Mouse (Mus musculus) left cerebral cortex, adult 18-20 months (tissue): Measurements from ENCODE around the gene Zgpat. TPM values are rescaled to one million over a fixed set of nuclear protein-coding genes. Genes with fewer than 3 reads are reported as not detected.

Source experiments
- DNase-seq, 2 experiments: peaks; one replicate each; pipeline ENCODE4 v3.0.0; 2021 to 2022; ENCODE audit warnings: low spot score in 2 of 2, mixed read lengths in 1 of 2
- total RNA-seq, 2 experiments: library from RNA; stranded (reverse); gene quantifications; 2 replicates each; pipeline ENCODE4 v1.2.3; 2021

Zgpat gene
- total RNA-seq, 2 experiments from 2014 or later = 66.0 to 67.6 TPM

- no peak for DNase-seq
Measured at GRCm38 (mm10) chr2:181384463-181384862, 19.7 kb downstream of the Zgpat start.

- DNase-seq = peak in 1 of 2 experiments; percentile 35
Measured at GRCm38 (mm10) chr2:181384919-181385391, 20.2 kb downstream of the Zgpat start.

- DNase-seq = peak; percentile 70 to 78
Measured at GRCm38 (mm10) chr2:181385885-181386284, 21.2 kb downstream of the Zgpat start.

- DNase-seq = no peak
Measured at GRCm38 (mm10) chr2:181386663-181387210, 22.0 kb downstream of the Zgpat start.

GRCm38 (mm10) chr2:181390136-181390870, 25.6 kb downstream of the Zgpat start:
- no peak for DNase-seq

GRCm38 (mm10) chr2:181391022-181391421, 26.3 kb downstream of the Zgpat start:
- no peak for DNase-seq

- DNase-seq = no peak
Measured at GRCm38 (mm10) chr2:181391541-181391940, 26.8 kb downstream of the Zgpat start.

GRCm38 (mm10) chr2:181392600-181393213, 28.0 kb downstream of the Zgpat start:
- peak; percentile 87 to 94 for DNase-seq

GRCm38 (mm10) chr2:181394086-181394485, 29.4 kb downstream of the Zgpat start:
- no peak for DNase-seq

GRCm38 (mm10) chr2:181397207-181397761, 32.6 kb downstream of the Zgpat start:
- no peak for DNase-seq

- no peak for DNase-seq
Measured at GRCm38 (mm10) chr2:181401497-181401896, 36.8 kb downstream of the Zgpat start.

GRCm38 (mm10) chr2:181403722-181404121, 39.0 kb downstream of the Zgpat start:
- DNase-seq = no peak

- DNase-seq = no peak
Measured at GRCm38 (mm10) chr2:181409643-181410042, 44.9 kb downstream of the Zgpat start.

GRCm38 (mm10) chr2:181410760-181411473, 46.2 kb downstream of the Zgpat start:
- peak; percentile 55 to 65 for DNase-seq

- DNase-seq = no peak
Measured at GRCm38 (mm10) chr2:181413141-181413540, 48.4 kb downstream of the Zgpat start.

- DNase-seq = no peak
Measured at GRCm38 (mm10) chr2:181415945-181416344, 51.2 kb downstream of the Zgpat start.

- DNase-seq = no peak
Measured at GRCm38 (mm10) chr2:181419359-181419758, 54.6 kb downstream of the Zgpat start.

GRCm38 (mm10) chr2:181420426-181420825, 55.7 kb downstream of the Zgpat start:
- peak; percentile 55 to 65 for DNase-seq

- no peak for DNase-seq
Measured at GRCm38 (mm10) chr2:181420903-181421638, 56.3 kb downstream of the Zgpat start.

- no peak for DNase-seq
Measured at GRCm38 (mm10) chr2:181423834-181424233, 59.1 kb downstream of the Zgpat start.
